ENCODE assay signal across 8 mouse cellular contexts in genomic region chr3:50381861-50382693, GRCm38 (mm10).
DNase-seq lines count a peak whose midpoint lies in the region; ATAC-seq and TF ChIP-seq lines count a peak whose summit lies in the region.

No protein-coding gene starts in this region.

- H3K9me3 ChIP-seq in ES-E14 (ENCODE audit: control insufficient read depth, insufficient read depth, low read depth, low read length), result no peaks in the 10 kb centered on the region
- no peaks in the 10 kb centered on the region for H3K9me3 ChIP-seq in heart, postnatal 0 days (replicated peaks; ENCODE audit: control insufficient read depth, low read length)
- no peaks in the 10 kb centered on the region for H3K9me3 ChIP-seq in limb, embryonic 12.5 days
- no peaks in the 10 kb centered on the region for H3K9me3 ChIP-seq in midbrain, embryonic 15.5 days

- no peak for TF ChIP-seq EP300 in heart, postnatal 0 days (IDR thresholded peaks at IDR 0.05; ENCODE audit: low read depth)

- 23% methylated on average over 22 of the region's 22 CpGs for WGBS in heart, postnatal 0 days
- 20% methylated on average over 22 of the region's 22 CpGs for WGBS in limb, embryonic 12.5 days
- WGBS in midbrain, embryonic 15.5 days, result 30% methylated on average over 22 of the region's 22 CpGs

- H3K4me3 ChIP-seq in ES-E14 (ENCODE audit: insufficient read depth in 1 of 2, low read depth in 1 of 2, low read length in 2 of 2, poor library complexity in 1 of 2, severe bottlenecking in 1 of 2), result peak overlapping the region in 1 of 2 experiments; percentile 31; a peak in 1 of 4 replicates
- H3K4me3 ChIP-seq in cortical plate, adult 2 months (ENCODE audit: insufficient read depth, low read length), result peak overlapping the region; percentile 88
- peak overlapping the region; percentile 49 for H3K4me3 ChIP-seq in heart, postnatal 0 days (ENCODE audit: low read depth, low read length)
- peak overlapping the region; percentile 31 for H3K4me3 ChIP-seq in limb, embryonic 12.5 days (replicated peaks)
- peak overlapping the region; percentile 36 for H3K4me3 ChIP-seq in midbrain, embryonic 15.5 days

- no peak for TF ChIP-seq POLR2A in cortical plate, adult 2 months (IDR thresholded peaks at IDR 0.05; ENCODE audit: extremely low read depth, insufficient read depth, low read length)

- no peaks in the 10 kb centered on the region for H3K27me3 ChIP-seq in heart, postnatal 0 days (ENCODE audit: control insufficient read depth, insufficient read depth, low read length)
- no peaks in the 10 kb centered on the region for H3K27me3 ChIP-seq in limb, embryonic 12.5 days
- no peaks in the 10 kb centered on the region for H3K27me3 ChIP-seq in midbrain, embryonic 15.5 days (replicated peaks)

- H3K9ac ChIP-seq in ES-E14 (ENCODE audit: insufficient read depth, low read depth, low read length, poor library complexity, severe bottlenecking), result peak overlapping the region; percentile 43; the same call in 1 of the 2 replicates
- 0 out of 2 replicates have a peak overlapping the region, but pooled peaks have one; percentile 33 for H3K9ac ChIP-seq in heart, postnatal 0 days (replicated peaks; ENCODE audit: low read depth, low read length)
- peak overlapping the region; percentile 46; the same call in 1 of the 2 replicates for H3K9ac ChIP-seq in limb, embryonic 12.5 days (replicated peaks)
- H3K9ac ChIP-seq in midbrain, embryonic 15.5 days, result peak overlapping the region; percentile 26

- ATAC-seq in heart, postnatal 0 days (ENCODE audit: insufficient read depth, low read depth), result 0 out of 2 replicates have a peak, but pooled peaks have one; percentile 51
- no peak for ATAC-seq in limb, embryonic 12.5 days (ENCODE audit: insufficient number of reproducible peaks, insufficient read depth, low FRiP score, low TSS enrichment, low read depth)
- peak; percentile 66 for ATAC-seq in midbrain, embryonic 15.5 days (replicated peaks)

- peak overlapping the region; percentile 78 for H3K4me2 ChIP-seq in heart, postnatal 0 days (ENCODE audit: low read depth, low read length)
- H3K4me2 ChIP-seq in limb, embryonic 12.5 days, result peak overlapping the region; percentile 50
- peak overlapping the region; percentile 49 for H3K4me2 ChIP-seq in midbrain, embryonic 15.5 days

- DNase-seq in ES-E14 (ENCODE audit: low read depth, low spot score), result no peak
- DNase-seq in heart, postnatal 0 days (ENCODE audit: low spot score), result no peak
- DNase-seq in adrenal gland, adult 8-10 months, result no peak
- no peak for DNase-seq in thymus, postnatal 10 days (ENCODE audit: low spot score in 2 of 2)
- DNase-seq in ovary, postnatal 36 days (ENCODE audit: low spot score), result no peak

- peaks cover 0 to 2% of the 10 kb centered on the region in 2 experiments; a peak in 1 of 4 replicates for H3K4me1 ChIP-seq in ES-E14 (ENCODE audit: control insufficient read depth in 2 of 2, insufficient read depth in 2 of 2, low read length in 2 of 2, poor library complexity in 1 of 2)
- no peaks in the 10 kb centered on the region; the same call in 1 of the 2 replicates for H3K4me1 ChIP-seq in cortical plate, adult 2 months (ENCODE audit: control insufficient read depth, insufficient read depth, low read length)
- H3K4me1 ChIP-seq in heart, postnatal 0 days (ENCODE audit: control insufficient read depth, insufficient read depth), result 0 out of 2 replicates have a peak, but pooled peaks cover 4% of the 10 kb centered on the region
- H3K4me1 ChIP-seq in limb, embryonic 12.5 days (replicated peaks), result peaks cover 14% of the 10 kb centered on the region
- peaks cover 15% of the 10 kb centered on the region for H3K4me1 ChIP-seq in midbrain, embryonic 15.5 days

- no peaks in the 10 kb centered on the region for H3K36me3 ChIP-seq in ES-E14 (ENCODE audit: control insufficient read depth, insufficient read depth, low read length, poor library complexity, severe bottlenecking)
- no peaks in the 10 kb centered on the region for H3K36me3 ChIP-seq in heart, postnatal 0 days (replicated peaks; ENCODE audit: control insufficient read depth, insufficient read depth, low read length)
- no peaks in the 10 kb centered on the region for H3K36me3 ChIP-seq in limb, embryonic 12.5 days
- no peaks in the 10 kb centered on the region for H3K36me3 ChIP-seq in midbrain, embryonic 15.5 days (replicated peaks)

- no peak overlapping the region for H3K27ac ChIP-seq in ES-E14 (ENCODE audit: insufficient read depth, low read depth, low read length, poor library complexity, severe bottlenecking)
- H3K27ac ChIP-seq in cortical plate, adult 2 months (ENCODE audit: insufficient read depth, low read length), result no peak overlapping the region
- H3K27ac ChIP-seq in heart, postnatal 0 days (ENCODE audit: low read depth), result no peak overlapping the region
- H3K27ac ChIP-seq in limb, embryonic 12.5 days, result peak overlapping the region; percentile 79
- peak overlapping the region; percentile 38; the same call in 1 of the 2 replicates for H3K27ac ChIP-seq in midbrain, embryonic 15.5 days

- TF ChIP-seq CTCF in cortical plate, adult 2 months (IDR thresholded peaks at IDR 0.05; ENCODE audit: extremely low read depth, insufficient read depth, low read length), result no peak
- TF ChIP-seq CTCF in heart, postnatal 0 days (IDR thresholded peaks at IDR 0.05; ENCODE audit: low read depth), result no peak

- in situ Hi-C loops in ES-E14 (cut with MboI; ENCODE audit: low sequenced_read_pairs in 2 of 2, unreplicated experiment in 2 of 2), result no loop called here

TF ChIP-seq in ES-E14, 5 proteins besides CTCF, POLR2A, EP300 and RAD21:
- TF ChIP-seq HCFC1 (IDR thresholded peaks at IDR 0.05; ENCODE audit: borderline replicate concordance, insufficient read depth, low read length) (no peak), MAFK (IDR thresholded peaks at IDR 0.05; ENCODE audit: insufficient read depth, low read depth, low read length) (no peak), CHD2 (IDR thresholded peaks at IDR 0.05; ENCODE audit: low read depth, low read length) (no peak), ZC3H11A (IDR thresholded peaks at IDR 0.05; ENCODE audit: borderline replicate concordance, low read depth, low read length) (no peak), ZNF384 (IDR thresholded peaks at IDR 0.05; ENCODE audit: low read depth, low read length) (no peak)

Comparison
In these comparisons a context has a peak if more than half of its experiments do, and no peak if none do; other contexts are left out.
1. H3K27ac ChIP-seq: peak in limb, embryonic 12.5 days (single experiment) and midbrain, embryonic 15.5 days (single experiment); none in ES-E14 (single experiment), cortical plate, adult 2 months (single experiment) and heart, postnatal 0 days (single experiment).
2. Peak in every context shown above with its lines, with median percentiles within 50 percentile points of each other: H3K9ac ChIP-seq and H3K4me2 ChIP-seq.